Mouse (Mus musculus) CD8-positive naive resting alpha-beta T cell, adult 57 days (primary cell): ENCODE results near the gene Cypt15. TPM values are rescaled to one million over a fixed set of nuclear protein-coding genes. Genes with fewer than 3 reads are reported as not detected.

Experiments used
- total RNA-seq: library from RNA; stranded (reverse); gene quantifications from one replicate; pipeline ENCODE4 v1.2.4, GENCODE M21; 2023

Cypt15 gene
- total RNA-seq, result not detected

GRCm38 (mm10) chrX:39345967-39346366 lies at the start of gene Cypt15:
Cypt15 (plus strand) TSS chrX:39346267.

